Mouse (Mus musculus): Measurements from ENCODE around the gene Fbxo8. TPM values are rescaled to one million over a fixed set of nuclear protein-coding genes. Genes with fewer than 3 reads are reported as not detected.

The Fbxo8 gene
- polyA plus RNA-seq (2012; rRNA removed), result 14.9 and 15.3 TPM in 2 replicates

GRCm38 (mm10) chr8:56550558-56551360 is at the start of gene Fbxo8, which contains the start of gene Cep44:
Gene Fbxo8 (plus strand): TSS chr8:56551090.
Gene Cep44 (minus strand): TSS chr8:56551047.

Other genes with a start within 250 kb of the Fbxo8 start
- 15.9 and 17.4 TPM in 2 replicates for gene Cep44, start within 50 bp of the Fbxo8 start, polyA plus RNA-seq (2012; rRNA removed)

Data from liver, embryonic 18 days (tissue).